Mouse (Mus musculus) spleen, adult 2 months (tissue): ENCODE results near the gene Alkbh7. TPM values are rescaled to one million over a fixed set of nuclear protein-coding genes. Genes with fewer than 3 reads are reported as not detected.

ENCODE experiments used
- DNase-seq, 2 experiments: peaks; one replicate each; pipeline versions ENCODE4 v3.0.0 to v3.0.0-alpha.2; 2012 to 2021; ENCODE audit warnings: low spot score in 2 of 2, low read depth in 1 of 2
- H3K27ac ChIP-seq: fragments of 200-500 bp; 2 replicates; pipeline ENCODE4 v1.5.1; 2012; ENCODE audit warnings: low read length, inconsistent platforms; ENCODE audit not compliant: insufficient read depth
- H3K27me3 ChIP-seq: fragments of 200-500 bp; 2 replicates; pipeline ENCODE4 v1.6.1; 2012; ENCODE audit warnings: mild to moderate bottlenecking, moderate library complexity, low read length, inconsistent platforms; ENCODE audit not compliant: control insufficient read depth, insufficient read depth
- H3K36me3 ChIP-seq: fragments of 200-500 bp; 2 replicates; pipeline ENCODE4 v1.6.1; 2012; ENCODE audit warnings: mild to moderate bottlenecking, low read length, inconsistent platforms; ENCODE audit not compliant: control insufficient read depth, insufficient read depth
- H3K4me1 ChIP-seq: fragments of 200-500 bp; 2 replicates; pipeline ENCODE4 v1.6.1; 2011; ENCODE audit warnings: inconsistent platforms; ENCODE audit not compliant: control insufficient read depth, insufficient read depth, insufficient read length
- H3K4me3 ChIP-seq: fragments of 200-500 bp; 2 replicates; pipeline ENCODE4 v1.5.1; 2011; ENCODE audit warnings: mild to moderate bottlenecking, inconsistent platforms; ENCODE audit not compliant: insufficient read depth, insufficient read length; ENCODE audit errors: extremely low read depth
- CTCF ChIP-seq: fragments of 200-500 bp; IDR thresholded peaks from 2 replicates; pipeline ENCODE4 v1.5.1; 2011; ENCODE audit warnings: mild to moderate bottlenecking, inconsistent platforms; ENCODE audit not compliant: insufficient read depth, insufficient read length, insufficient replicate concordance; ENCODE audit errors: extremely low read depth
- POLR2A ChIP-seq: fragments of 200-500 bp; IDR thresholded peaks from 2 replicates; pipeline ENCODE4 v1.6.1; 2011; ENCODE audit warnings: low read depth, low read length, inconsistent platforms
- WGBS: fragments of 180-500 bp; shearing (Covaris S2); methylation state at CpG from one replicate; pipeline ENCODE4 v1.1.7; 2018; 5-methylcytosine and 5-hydroxymethylcytosine counted together
- polyA plus RNA-seq: library from polyadenylated mRNA; depleted of rRNA; stranded (reverse); fragments of >200 nt; gene quantifications from 2 replicates; pipeline ENCODE4 v1.2.3, GENCODE M21; 2012; rRNA removed

Gene Alkbh7
- 20.3 and 22.3 TPM in 2 replicates for polyA plus RNA-seq

DNA sequence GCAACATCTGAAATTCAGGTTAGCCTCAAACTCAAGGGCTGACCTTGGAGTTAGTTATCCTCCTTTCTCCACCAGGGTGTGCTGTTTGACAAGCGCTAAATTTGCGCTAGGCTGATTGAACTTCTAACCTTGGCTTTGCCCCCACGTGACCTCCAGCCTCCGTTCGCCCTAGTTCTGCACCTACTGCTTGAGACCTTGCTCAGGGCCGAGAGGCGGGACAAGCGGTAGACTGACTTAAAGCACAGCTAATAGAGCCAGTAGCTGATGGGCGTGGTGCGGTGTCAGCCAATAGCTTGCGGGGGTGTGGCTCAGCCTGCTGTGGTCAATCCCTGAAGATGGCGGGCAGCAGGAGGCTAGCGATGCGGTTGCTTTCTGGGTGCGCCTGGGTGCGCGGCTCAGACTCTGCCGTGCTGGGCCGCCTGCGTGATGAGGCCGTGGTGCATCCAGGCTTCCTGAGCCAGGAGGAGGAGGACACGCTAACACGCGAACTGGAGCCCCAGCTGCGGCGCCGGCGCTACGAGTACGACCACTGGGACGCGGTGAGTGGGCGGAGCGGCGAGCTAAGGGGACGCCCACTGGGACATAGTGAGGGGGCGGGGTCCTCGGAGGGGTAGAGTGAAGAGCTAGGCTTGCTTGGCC, at the start of gene Alkbh7:
Alkbh7 (plus strand) TSS at position 311 of the 639 bp plus-strand sequence.
- H3K36me3 ChIP-seq: peaks cover 26% of the 10 kb centered on the region
- WGBS: under 1% methylated on average over 38 of the region's 38 CpGs
- TF ChIP-seq POLR2A (peak; percentile 28; the same call in 1 of the 2 replicates), CTCF (peak; percentile 73; the same call in 1 of the 2 replicates)
- no peaks in the 10 kb centered on the region; the same call in 1 of the 2 replicates for H3K4me1 ChIP-seq
- DNase-seq: peak; percentile 98 to 99
- no peaks in the 10 kb centered on the region for H3K27me3 ChIP-seq
- no peak within 1 kb of the TSS for H3K27ac ChIP-seq
- peak within 1 kb of the TSS; percentile 76 for H3K4me3 ChIP-seq

GRCm38 (mm10) chr17:56950915-56951314, 46.2 kb upstream of the Alkbh7 start:
- Histone ChIP-seq H3K36me3 (no peaks in the 10 kb centered on the region), H3K4me3 (no peak overlapping the region), H3K27me3 (no peaks in the 10 kb centered on the region), H3K27ac (no peak overlapping the region), H3K4me1 (no peaks in the 10 kb centered on the region)
- peak; percentile 44 to 64 for DNase-seq
- peak; percentile 85; the same call in 1 of the 2 replicates for TF ChIP-seq CTCF
- TF ChIP-seq POLR2A: no peak
- 38% methylated on average over 3 of the region's 3 CpGs for WGBS

DNA sequence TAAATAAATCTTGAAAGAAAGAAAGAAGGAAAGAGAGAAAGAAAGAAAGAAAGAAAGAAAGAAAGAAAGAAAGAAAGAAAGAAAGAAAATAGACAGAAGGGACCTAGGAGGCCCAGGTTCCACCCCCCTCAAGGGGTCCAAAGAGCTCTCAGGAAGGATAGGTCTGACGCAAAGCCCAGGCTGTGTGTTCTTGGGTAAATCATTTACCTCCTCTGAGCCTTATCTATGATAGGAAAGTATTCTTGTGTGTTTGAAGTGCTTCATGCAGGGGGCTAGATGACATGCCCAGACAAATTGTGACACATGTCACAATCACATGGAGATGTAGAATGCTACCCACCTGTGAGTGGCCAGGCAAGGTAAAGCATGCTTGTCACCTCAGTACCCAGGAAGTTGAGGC, 44.5 kb upstream of the Alkbh7 start:
- 92% methylated on average over 1 of the region's 1 CpGs for WGBS
- Histone ChIP-seq H3K27ac (no peak overlapping the region), H3K4me3 (no peak overlapping the region), H3K36me3 (no peaks in the 10 kb centered on the region), H3K27me3 (no peaks in the 10 kb centered on the region), H3K4me1 (no peaks in the 10 kb centered on the region)
- no peak for DNase-seq
- TF ChIP-seq POLR2A (no peak), CTCF (no peak)

- TF ChIP-seq POLR2A: no peak
- no peak for TF ChIP-seq CTCF
- no peak for DNase-seq
- 73% methylated on average over 7 of the region's 7 CpGs for WGBS
- H3K4me3 ChIP-seq: no peak overlapping the region
- H3K36me3 ChIP-seq: no peaks in the 10 kb centered on the region
- H3K27me3 ChIP-seq: no peaks in the 10 kb centered on the region
- no peak overlapping the region for H3K27ac ChIP-seq
- H3K4me1 ChIP-seq: 0 out of 2 replicates have a peak, but pooled peaks cover 3% of the 10 kb centered on the region
Measured at GRCm38 (mm10) chr17:56954871-56955270, 42.3 kb upstream of the Alkbh7 start.

DNA sequence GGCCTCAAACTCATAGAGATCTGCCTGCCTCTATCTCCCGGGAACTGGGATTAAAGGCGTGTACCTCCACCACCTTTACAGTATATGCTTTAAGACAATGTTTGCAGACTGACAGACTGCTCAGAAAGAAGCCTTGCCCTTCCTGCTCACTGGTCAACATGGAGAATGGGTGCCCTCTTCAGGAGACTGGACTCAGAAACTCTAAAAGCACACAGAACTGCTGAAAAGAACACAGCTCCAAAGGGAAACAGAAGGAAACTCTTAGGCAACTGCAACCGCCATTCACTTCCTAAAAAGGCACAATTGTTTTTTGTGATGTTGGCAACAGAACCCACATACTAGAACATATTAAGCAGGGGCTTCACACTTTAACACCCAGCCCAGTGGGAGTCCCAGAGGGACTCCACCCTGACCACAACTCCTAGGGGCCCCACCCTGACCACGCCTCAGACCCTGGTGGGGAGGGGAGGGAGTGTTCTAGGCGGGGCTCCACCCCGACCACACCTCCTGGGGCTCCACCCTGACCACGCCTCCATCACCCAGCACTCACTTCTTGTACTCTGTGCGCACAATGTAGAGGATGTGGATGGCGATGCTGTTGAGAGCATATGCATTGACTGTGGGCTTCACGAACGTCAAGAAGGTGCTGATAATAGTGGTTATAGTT, 39.2 kb upstream of the Alkbh7 start:
- H3K27me3 ChIP-seq: no peaks in the 10 kb centered on the region
- no peaks in the 10 kb centered on the region for H3K36me3 ChIP-seq
- H3K4me1 ChIP-seq: 0 out of 2 replicates have a peak, but pooled peaks cover 3% of the 10 kb centered on the region
- H3K4me3 ChIP-seq: no peak overlapping the region
- WGBS: 8% methylated on average over 11 of the region's 11 CpGs
- peak overlapping the region; percentile 33; the same call in 1 of the 2 replicates for H3K27ac ChIP-seq
- DNase-seq: peak; percentile 66 to 74
- TF ChIP-seq POLR2A (no peak), CTCF (no peak)

- Histone ChIP-seq H3K27me3 (no peaks in the 10 kb centered on the region), H3K36me3 (no peaks in the 10 kb centered on the region), H3K4me1 (0 out of 2 replicates have a peak, but pooled peaks cover 3% of the 10 kb centered on the region), H3K27ac (no peak overlapping the region), H3K4me3 (no peak overlapping the region)
- WGBS: 90% methylated on average over 4 of the region's 4 CpGs
- TF ChIP-seq CTCF (no peak), POLR2A (no peak)
- DNase-seq: no peak
Measured at GRCm38 (mm10) chr17:56958667-56959066, 38.5 kb upstream of the Alkbh7 start.
